Mouse (Mus musculus): ENCODE data around the gene Lysmd1.

DNA sequence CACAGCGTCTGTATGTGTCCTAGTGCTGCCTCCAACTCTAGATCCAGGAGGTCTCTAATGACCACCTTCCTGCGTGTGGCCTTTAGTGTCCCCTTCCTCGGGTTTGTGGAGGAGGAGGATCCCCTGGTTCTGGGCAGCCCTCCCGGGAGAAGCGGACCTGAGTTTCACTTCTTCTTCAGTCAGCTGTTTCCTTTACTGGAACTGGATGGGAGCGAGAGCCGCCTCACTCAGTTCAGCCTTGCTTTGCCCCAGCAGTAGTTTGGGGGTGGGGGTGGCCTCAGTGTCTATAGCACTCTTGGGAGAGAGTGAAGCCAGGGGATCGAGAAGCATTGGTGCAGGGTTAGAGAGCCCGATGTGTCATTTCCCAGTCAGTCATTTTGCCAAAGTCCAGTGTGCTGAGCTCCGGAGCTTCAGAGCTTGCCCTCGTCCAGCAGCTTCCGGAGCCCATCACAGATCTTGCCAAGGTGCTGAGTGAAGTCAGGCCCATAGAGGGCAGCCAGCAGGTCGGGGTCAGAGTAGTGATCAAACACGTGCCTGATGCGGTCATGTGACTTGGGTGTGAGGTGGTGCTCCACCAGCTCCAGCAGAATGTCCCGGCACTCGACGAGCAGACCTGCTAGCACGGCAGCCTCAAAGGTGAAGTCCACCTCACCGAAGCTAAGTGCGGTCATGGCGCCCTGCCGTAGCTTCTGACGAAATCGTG is 5.8 kb downstream of the Lysmd1 start:
- TF ChIP-seq POLR2A (IDR thresholded peaks at IDR 0.05; ENCODE audit: borderline replicate concordance, extremely low read depth, insufficient read depth, insufficient read length, poor library complexity, severe bottlenecking) (no peak), CTCF (IDR thresholded peaks at IDR 0.05; ENCODE audit: borderline replicate concordance, extremely low read depth, insufficient read depth, insufficient read length) (no peak)

All from brain, embryonic 14.5 days (tissue).